Mouse (Mus musculus) regulatory T cell (primary cell): ENCODE data around the gene Tspan31.
"Not testable (repeated sequence)": the region's sequence is repeated elsewhere in the genome, so short reads cannot be mapped to it uniquely, and the experiment has no call there.

Experiments used
- in situ Hi-C: fragments of 300-600 bp; cut with MboI, MseI; formaldehyde crosslinking; loops from one replicate; pipeline ENCODE4 v1.15.1; 2025; ENCODE audit warnings: high pct_unique_total_duplicates

Gene Tspan31

GRCm38 (mm10) chr10:127085052-127085451 is 15.0 kb upstream of the Tspan31 start:
- in situ Hi-C loops, result no loop called here

GRCm38 (mm10) chr10:127083915-127084306 is 13.8 kb upstream of the Tspan31 start:
- in situ Hi-C loops, result no loop called here

- in situ Hi-C loops, result no loop called here
These were observed 13.3 kb upstream of the Tspan31 start for GRCm38 (mm10) chr10:127083292-127083914.

DNA sequence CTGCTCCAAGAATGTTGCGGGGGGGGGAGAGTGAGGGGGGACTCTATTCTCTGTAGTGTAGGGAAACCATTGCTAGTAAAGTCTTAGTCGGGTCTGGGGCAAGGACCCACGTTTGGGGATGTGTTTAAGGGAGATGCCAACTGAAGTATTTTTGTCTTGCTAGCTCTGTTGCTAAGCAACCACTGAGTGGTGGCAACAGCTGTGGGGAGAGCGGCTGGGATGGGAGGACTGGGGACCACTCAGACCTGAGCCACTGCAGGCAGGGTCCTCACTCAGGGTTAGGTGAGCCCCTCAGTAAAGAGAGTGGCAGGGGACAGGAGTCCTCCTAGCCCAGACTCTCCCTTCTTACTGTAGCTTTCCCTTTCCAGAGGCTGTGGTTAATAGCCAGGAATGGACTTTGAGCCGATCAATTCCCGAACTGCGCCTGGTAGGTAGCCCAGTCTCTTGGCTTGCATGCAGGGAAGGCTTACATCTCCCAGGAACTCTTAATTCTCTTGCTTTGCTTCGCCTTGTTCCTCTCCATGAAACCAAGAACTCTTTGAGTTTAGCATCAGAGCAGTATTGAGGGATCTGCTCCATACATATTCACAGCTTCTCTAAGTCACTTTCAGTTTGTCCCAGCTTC is 12.0 kb upstream of the Tspan31 start:
- in situ Hi-C loops, result no loop called here

GRCm38 (mm10) chr10:127080901-127081780 is 11.1 kb upstream of the Tspan31 start:
- in situ Hi-C loops, result no loop called here

DNA sequence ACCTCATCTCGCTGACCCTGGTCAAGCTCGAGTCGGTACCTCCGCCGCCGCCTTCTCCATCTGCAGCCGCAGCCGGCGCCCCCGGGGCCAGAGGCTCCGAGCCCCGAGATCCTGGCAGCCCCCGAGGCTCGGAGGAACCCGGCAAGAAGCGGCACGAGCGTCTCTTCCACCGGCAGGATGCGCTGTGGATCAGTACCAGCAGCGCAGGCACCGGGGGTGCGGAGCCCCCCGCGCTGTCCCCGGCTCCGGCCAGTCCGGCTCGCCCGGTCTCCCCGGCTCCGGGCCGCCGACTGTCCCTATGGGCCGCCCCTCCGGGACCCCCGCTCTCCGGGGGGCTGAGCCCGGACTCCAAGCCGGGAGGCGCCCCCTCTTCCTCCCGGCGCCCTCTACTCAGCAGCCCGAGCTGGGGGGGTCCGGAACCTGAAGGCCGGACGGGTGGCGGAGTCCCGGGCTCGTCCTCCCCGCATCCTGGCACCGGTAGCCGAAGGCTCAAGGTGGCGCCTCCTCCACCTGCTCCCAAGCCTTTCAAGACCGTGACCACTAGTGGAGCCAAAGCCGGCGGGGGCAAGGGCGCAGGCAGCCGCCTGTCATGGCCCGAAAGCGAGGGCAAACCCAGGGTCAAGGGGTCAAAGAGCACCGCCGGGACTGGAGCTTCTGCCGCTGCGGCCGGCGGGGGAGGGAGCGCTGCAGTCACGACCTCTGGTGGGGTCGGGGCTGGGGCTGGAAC is 9.8 kb upstream of the Tspan31 start:
- in situ Hi-C loops, result loop anchor here (5.0 kb wide), 1 partner anchor 977 kb away; the partner anchor contains the start of gene Ptges3

- in situ Hi-C loops, result loop anchor here (5.0 kb wide), 1 partner anchor 978 kb away; the partner anchor contains the start of gene Ptges3
These were observed 8.9 kb upstream of the Tspan31 start for GRCm38 (mm10) chr10:127078677-127079575.

GRCm38 (mm10) chr10:127078001-127078676 is 8.1 kb upstream of the Tspan31 start:
- in situ Hi-C loops, result loop anchor here (5.0 kb wide), 1 partner anchor 979 kb away; the partner anchor contains the start of gene Ptges3

DNA sequence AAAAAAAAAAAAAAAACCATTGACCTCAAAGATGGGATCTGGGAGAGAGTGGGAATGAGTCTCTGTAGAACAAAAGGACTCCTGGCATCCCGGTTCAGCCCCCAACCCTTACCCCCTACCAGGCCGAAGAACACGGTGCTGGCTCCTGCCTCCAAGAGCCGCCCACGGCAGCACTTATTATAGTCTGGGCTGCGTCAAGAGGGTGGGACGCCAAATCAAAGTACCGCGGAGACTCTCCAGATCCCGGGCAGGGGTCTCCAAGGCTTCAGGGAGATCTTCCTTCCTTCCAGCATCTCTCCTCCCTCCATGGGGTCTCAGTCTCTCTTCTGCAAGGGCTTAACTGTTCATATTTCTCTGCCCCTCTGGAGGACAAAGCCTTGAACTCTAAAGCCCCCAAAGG is 7.5 kb upstream of the Tspan31 start:
- in situ Hi-C loops, result loop anchor here (5.0 kb wide), 1 partner anchor 980 kb away; the partner anchor contains the start of gene Ptges3

- in situ Hi-C loops, result loop anchor here (5.0 kb wide), 1 partner anchor 981 kb away; the partner anchor contains the start of gene Ptges3
These were observed 6.0 kb upstream of the Tspan31 start for GRCm38 (mm10) chr10:127076082-127076481.

- in situ Hi-C loops, result loop anchor here (5.0 kb wide), 1 partner anchor 982 kb away; the partner anchor contains the start of gene Ptges3
These were observed 5.6 kb upstream of the Tspan31 start for GRCm38 (mm10) chr10:127075651-127076050.

DNA sequence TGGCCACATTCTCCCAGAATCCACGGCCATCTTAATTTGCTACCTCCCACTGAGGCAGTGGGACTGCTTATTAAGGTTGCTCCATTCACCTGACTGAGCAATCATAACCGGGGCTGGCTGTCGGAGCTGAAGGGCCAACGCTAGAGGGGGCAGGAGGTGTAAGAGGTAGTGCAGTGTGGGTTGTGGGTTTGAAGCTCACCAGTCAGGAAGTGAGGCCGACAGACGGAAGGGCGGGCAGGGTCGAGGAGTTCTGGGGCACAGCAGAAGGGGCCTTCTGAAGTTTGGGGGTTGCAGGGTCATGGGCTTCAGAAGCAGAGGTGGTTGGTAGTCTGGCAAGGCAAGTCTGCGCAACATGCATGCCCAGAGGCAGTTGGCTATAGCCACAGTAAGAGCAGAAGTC is 5.0 kb upstream of the Tspan31 start, which contains the start of gene Agap2:
TSS of gene Agap2 (plus strand) at position 205 of the 400 bp plus-strand sequence.
- in situ Hi-C loops, result loop anchor here (5.0 kb wide), 1 partner anchor 982 kb away; the partner anchor contains the start of gene Ptges3

DNA sequence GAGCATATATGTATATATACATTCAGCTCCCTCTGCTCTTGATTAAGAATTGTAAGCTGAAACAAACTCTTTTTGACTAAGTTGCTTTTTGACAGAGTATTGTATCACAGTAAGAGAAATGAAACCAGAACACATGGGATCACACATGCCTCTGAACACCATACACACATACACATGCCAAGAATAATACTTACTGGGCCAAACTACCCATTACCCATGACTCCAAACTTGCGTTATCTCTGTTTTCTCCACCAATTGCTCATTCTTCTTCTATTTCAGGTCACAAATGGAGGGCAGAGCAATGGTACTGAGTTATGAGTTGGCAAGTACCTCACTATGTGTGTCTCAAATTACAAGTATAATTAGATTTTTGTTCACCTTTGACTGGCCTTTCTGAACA is 3.9 kb upstream of the Tspan31 start:
- in situ Hi-C loops, result no loop called here

DNA sequence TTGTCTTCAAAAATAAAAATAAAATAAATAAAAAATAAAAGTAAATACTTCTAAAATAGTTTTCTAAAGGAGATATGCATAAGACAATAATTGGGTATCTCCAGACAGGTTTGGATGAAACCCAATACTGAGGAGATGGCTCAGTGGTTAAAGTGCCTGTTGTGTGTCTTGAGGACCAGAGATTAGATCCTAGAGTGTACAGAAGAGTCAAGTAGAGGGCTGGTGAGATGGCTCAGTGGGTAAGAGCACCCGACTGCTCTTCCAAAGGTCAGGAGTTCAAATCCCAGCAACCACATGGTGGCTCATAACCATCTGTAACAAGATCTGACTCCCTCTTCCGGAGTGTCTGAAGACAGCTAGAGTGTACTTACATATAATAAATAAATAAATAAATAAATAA is 2.9 kb upstream of the Tspan31 start:
- in situ Hi-C loops, result not testable (repeated sequence)

DNA sequence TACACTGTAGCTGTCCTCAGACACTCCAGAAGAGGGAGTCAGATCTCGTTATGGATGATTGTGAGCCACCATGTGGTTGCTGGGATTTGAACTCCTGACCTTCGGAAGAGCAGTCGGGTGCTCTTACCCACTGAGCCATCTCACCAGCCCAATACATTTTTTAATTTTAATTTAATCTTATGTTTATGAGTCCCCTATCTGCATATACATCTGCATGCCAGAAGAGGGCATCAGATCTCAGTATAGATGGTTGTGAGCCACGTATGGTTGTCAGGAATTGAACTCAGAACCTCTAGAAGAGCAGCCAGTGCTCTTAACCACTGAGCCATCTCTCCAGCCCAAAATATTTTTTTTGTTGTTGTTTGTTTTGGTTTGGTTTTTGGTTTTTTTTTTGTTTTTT is 2.2 kb upstream of the Tspan31 start:
- in situ Hi-C loops, result not testable (repeated sequence)

GRCm38 (mm10) chr10:127071203-127071602 is 1.1 kb upstream of the Tspan31 start:
- in situ Hi-C loops, result no loop called here

GRCm38 (mm10) chr10:127069281-127070189 is 529 bp downstream of the Tspan31 start:
- in situ Hi-C loops, result no loop called here

DNA sequence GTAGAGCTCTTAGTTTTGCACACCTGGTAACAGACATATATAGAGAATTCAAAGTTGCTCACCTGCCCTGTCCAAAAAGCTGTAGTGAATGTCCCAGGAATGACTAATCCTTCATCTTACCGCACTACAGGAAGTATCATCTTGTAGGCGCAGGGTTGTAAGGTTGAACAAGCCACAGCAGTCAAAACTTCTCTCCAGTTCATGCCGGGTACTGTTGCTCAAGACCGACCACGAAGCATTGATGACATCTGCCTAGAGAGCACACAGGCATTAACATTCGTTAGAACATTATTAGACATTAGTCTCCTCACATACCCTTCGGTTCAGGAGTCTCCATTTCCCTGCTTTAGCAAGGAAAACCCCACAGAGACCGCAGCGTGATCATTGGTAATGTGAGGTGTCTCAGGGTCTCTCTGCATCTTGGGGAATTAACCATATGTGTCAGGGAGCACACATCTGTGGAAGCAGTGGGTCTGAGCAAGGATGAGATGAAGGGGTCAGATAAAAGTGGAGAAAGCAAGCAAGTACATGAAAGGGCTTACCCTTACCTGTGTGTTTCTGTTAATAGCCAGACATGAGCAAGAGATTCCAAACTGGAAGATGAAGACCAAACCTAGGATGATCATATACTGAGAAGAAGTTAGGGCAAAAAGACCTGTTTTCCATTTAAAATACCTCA is 1.6 kb downstream of the Tspan31 start:
- in situ Hi-C loops, result no loop called here
